Mouse (Mus musculus) neural tube, embryonic 12.5 days (tissue): ENCODE data around the gene Tmbim7. TPM values are rescaled to one million over a fixed set of nuclear protein-coding genes. Genes with fewer than 3 reads are reported as not detected.

ENCODE experiments used
- microRNA-seq: library from miRNA; unstranded; fragments of <30 nt; microRNA quantifications from one replicate; pipeline ENCODE4, GENCODE M21; 2017
- polyA plus RNA-seq: library from polyadenylated mRNA; unstranded; fragments of >200 nt; fragmentation: Nextera tagmentation; extraction: Ambion mirVana; gene quantifications from 2 replicates; pipeline ENCODE4 v1.2.1, GENCODE M21; 2016

Gene Tmbim7
- polyA plus RNA-seq, 1 experiment from 2014 or later = not detected

Small RNA genes within 50 kb of the gene (microRNA-seq; reads per million reads assigned to microRNA genes)
- gene Gm22926 (not detected), gene Gm26238 (not detected)

Other genes with a start within 250 kb of the Tmbim7 start
- 31.6 and 35.1 TPM in 2 replicates for gene Fam133b, start 107.3 kb upstream of the Tmbim7 start, polyA plus RNA-seq
- gene 1700109H08Rik, start 79.6 kb upstream of the Tmbim7 start, polyA plus RNA-seq = 3.7 and 4.1 TPM in 2 replicates
- gene Pex1, start 55.1 kb upstream of the Tmbim7 start, polyA plus RNA-seq = 20.6 and 22.4 TPM in 2 replicates
- 12.6 and 15.1 TPM in 2 replicates for gene Rbm48, start 54.6 kb upstream of the Tmbim7 start, polyA plus RNA-seq
- 72.0 and 74.6 TPM in 2 replicates for gene Gatad1, start 6.0 kb downstream of the Tmbim7 start, polyA plus RNA-seq
- 21.7 and 21.9 TPM in 2 replicates for gene Ankib1, start 151.7 kb downstream of the Tmbim7 start, polyA plus RNA-seq
- gene Krit1, start 152.0 kb downstream of the Tmbim7 start, polyA plus RNA-seq = 69.4 and 73.5 TPM in 2 replicates
- gene Lrrd1, start 194.0 kb downstream of the Tmbim7 start, polyA plus RNA-seq = 0.09 and 0.19 TPM in 2 replicates
- gene Mterf1a, start 242.8 kb downstream of the Tmbim7 start, polyA plus RNA-seq = 7.9 and 9.7 TPM in 2 replicates